Mouse (Mus musculus): ENCODE measurements at regions not wholly inside any gene's neighbourhood (a gene's known extent, or its start where the extent isn't known, plus 50 kb on each side); places are given as distances from the start of the nearest gene placed in this dataset.

DNA sequence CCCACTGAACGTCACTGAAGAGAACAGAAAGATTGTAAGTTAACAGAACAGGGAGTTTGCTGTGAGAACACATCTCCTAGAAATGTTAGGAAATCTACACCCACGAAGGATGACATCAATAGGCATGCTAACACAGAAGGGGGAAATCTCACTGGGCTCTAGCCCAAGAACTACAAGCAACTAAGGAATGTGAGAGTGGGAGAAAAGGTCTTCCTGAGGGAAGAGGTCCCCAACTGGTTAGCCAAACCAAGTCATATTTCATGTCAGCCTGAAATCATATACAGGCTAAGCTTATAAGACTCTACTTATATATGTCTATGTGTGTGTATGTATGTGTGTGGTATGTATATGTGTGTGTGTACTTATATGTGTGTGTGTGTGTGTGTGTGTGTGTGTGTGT is 118.9 kb upstream of the Pappa2 start:
- TF ChIP-seq CTCF (IDR thresholded peaks at IDR 0.05; ENCODE audit: low read depth, low read length) (no peak), GATA1 (IDR thresholded peaks at IDR 0.05; ENCODE audit: borderline replicate concordance, low read length) (no peak), GATA2 (IDR thresholded peaks at IDR 0.05; ENCODE audit: borderline replicate concordance, low read depth, low read length) (no peak)

All from G1E (cell line).